Mouse (Mus musculus): ENCODE results near the gene Fam222b.
"Not testable (repeated sequence)": the region's sequence is repeated elsewhere in the genome, so short reads cannot be mapped to it uniquely, and the experiment has no call there.

The Fam222b gene

GRCm38 (mm10) chr11:78087756-78088281, 6.6 kb upstream of the Fam222b start:
- DNase-seq (ENCODE audit: low spot score in 2 of 2), result no peak

DNA sequence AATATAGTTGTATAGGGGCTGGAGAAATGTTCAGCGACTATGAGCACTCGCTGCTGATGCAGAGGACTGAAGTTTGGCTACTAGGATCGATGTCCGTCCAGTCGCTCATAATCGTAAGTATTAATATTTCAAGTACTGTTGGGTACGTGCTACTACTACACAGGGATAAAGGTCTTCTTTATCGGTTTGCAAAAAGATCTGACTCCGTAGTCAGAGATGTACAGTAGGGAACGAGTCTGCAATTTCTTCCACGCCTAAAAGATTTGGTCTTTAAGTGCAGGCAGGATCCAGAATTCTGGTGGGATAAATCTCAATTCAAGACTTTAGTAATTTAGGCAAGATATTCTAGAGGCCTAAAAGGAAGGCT, 340 bp upstream of the Fam222b start:
- no peak for DNase-seq (ENCODE audit: low spot score in 2 of 2)

DNA sequence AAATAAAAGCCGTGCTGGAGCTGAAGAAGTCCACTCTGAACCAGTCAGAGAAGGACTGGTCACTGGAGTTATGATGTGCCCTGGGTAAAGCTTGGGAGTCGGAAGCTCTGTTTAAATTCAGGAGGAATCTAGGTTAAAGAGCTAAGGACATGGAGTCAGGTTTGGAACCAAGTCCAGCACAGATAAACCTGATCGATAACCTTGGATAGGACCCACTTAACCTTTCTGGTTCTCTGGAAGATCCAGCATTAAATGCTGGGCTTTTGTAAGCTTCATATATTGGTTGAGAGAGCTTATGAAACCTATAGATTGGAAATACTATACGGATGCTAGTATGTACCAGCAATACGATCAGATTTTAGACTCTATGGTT, 670 bp downstream of the Fam222b start:
- DNase-seq (ENCODE audit: low spot score in 2 of 2), result no peak

DNA sequence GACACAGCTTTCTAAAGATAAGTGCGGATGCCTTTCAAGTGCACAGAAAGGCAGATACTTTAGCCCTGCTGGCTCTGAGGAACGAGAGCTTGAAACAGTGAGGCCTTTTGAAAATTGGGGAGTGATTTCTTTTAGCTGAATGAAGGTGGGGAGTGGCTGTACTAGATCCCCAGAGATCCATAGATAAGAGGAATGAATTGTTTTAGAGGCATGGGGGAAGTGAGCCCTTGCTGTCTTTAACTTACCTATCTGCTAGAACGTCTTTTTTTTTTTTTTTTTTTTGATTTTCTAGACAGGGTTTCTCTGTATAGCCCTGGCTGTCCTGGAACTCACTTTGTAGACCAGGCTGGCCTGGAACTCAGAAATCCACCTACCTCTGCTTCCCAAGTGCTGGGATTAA, 2.6 kb downstream of the Fam222b start:
- no peak for DNase-seq (ENCODE audit: low spot score in 2 of 2)

DNA sequence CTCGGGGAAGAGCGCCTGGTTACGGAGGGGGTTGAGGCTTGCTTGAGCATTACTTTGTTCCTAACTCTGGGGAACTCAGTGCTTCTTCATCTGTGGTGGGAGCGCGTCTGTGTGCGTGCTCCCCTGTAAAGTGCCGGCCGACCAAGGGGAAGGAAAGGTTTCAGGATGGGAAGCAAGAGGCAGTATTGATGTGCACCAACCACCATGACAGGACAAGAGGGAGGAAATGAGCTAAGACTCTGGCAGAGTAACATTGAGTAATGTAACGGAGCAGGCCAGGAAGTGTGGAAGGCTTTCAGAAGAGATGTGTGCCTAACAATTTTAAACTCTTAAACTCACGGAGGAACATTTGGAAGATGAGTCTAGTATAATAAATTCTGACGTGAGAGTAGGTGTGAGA, 6.3 kb downstream of the Fam222b start:
- DNase-seq (ENCODE audit: low spot score in 2 of 2), result no peak

GRCm38 (mm10) chr11:78102142-78102541, 7.7 kb downstream of the Fam222b start:
- DNase-seq (ENCODE audit: low spot score in 2 of 2), result no peak

- no peak for DNase-seq (ENCODE audit: low spot score in 2 of 2)
Observed at GRCm38 (mm10) chr11:78102958-78103747, 8.7 kb downstream of the Fam222b start.

- no peak for DNase-seq (ENCODE audit: low spot score in 2 of 2)
Observed at GRCm38 (mm10) chr11:78104501-78104900, 10.0 kb downstream of the Fam222b start.

DNA sequence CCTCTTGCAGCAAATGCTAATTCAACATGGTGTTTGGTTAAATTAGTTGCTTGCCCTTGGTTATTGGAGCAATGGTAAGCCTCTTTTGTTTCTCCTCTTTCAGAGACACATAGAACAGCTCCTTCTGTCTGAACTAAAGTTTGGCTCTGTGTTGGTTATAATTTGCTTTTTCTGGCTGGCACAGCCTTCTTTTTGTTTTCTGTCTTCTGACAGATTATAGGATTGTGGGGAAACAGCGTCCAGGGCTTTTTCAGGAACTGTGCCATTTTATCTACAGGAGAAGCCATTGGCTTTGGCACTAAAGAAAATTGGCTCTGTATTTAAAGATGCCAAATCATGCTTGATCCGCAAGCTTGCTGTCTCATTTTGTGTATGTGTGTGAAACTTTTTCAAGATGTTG, 19.2 kb downstream of the Fam222b start:
- peak; percentile 15 to 35 for DNase-seq (ENCODE audit: low spot score in 2 of 2)

- no peak for DNase-seq (ENCODE audit: low spot score in 2 of 2)
Observed at GRCm38 (mm10) chr11:78114676-78115366, 20.4 kb downstream of the Fam222b start.

DNA sequence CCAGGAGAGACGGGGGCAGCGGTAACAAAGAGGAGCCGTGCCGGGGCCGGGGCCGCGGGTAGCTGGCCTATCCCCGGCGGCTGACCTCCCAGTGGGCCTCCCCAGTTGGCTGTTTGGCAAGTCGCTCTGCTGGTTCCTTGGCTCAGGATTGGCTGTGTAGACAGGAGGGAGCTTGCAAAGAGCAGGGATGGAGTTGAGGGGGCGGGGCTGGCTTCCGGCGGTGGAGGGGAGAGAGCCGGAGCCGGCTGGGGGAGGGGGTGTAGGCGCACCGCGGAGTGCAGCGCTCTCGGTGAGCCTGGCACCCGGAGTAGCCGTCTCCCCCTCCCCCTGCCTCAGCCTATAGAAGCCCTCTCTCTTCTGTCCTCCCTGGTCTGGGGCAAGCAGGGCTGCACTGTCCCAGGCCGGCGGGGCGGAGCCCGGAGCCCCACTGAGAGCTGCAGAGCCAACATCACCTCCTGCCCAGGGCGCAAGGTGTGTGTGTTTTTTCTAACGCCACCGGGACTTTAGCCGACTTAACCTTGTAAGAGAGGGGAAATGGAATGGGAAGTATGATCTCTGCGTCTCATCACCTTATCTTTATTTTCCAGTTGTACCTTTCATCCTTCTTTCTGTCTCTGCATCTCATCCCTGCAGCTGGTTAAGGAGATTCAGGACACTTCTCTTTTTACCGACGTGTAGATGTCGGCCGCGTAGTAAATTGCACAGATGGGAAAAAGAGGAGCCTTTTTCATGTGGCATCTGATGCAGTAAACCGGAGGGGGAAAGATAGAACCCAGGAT, 21.1 kb downstream of the Fam222b start:
- DNase-seq (ENCODE audit: low spot score in 2 of 2), result peak; percentile 86 to 92

DNA sequence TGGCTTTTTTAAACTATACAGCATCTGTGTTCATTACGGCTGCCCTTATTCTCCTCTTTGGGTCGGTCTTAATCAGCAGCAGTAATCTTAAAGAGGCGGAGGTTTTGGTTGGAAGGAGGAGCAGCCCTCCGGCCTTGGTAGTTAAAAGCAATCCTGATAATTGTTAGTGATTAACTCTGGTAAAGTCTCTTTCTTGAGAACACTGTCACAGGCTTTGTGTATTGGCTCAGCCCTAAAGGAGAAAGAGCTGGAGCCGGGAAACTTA, 21.6 kb downstream of the Fam222b start:
- no peak for DNase-seq (ENCODE audit: low spot score in 2 of 2)

GRCm38 (mm10) chr11:78118467-78118866, 24.0 kb downstream of the Fam222b start:
- no peak for DNase-seq (ENCODE audit: low spot score in 2 of 2)

DNA sequence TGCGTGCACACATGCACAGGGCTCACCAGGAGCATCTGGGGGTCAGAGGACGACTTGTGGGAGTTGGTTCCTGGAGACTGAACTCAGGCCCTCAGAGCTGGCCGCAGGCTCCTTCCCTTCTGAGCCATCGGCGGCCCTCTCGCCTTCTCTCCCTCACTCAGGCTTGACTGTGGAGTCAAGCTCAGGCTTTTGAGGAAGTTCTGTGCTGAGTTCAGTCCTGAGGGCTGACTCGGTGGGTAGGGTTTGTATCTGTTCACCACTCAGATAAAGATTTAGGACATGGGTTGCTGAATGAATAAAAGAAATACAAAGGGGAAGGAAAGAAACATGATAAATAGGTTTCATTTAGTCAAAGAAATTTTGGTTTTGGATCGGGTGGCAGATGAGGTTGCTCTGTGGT, 25.4 kb downstream of the Fam222b start:
- DNase-seq (ENCODE audit: low spot score in 2 of 2), result no peak

GRCm38 (mm10) chr11:78121176-78121575, 26.7 kb downstream of the Fam222b start:
- no peak for DNase-seq (ENCODE audit: low spot score in 2 of 2)

- DNase-seq (ENCODE audit: low spot score in 2 of 2), result no peak
Observed at GRCm38 (mm10) chr11:78122815-78123214, 28.4 kb downstream of the Fam222b start.

- DNase-seq (ENCODE audit: low spot score in 2 of 2), result no peak
Observed at GRCm38 (mm10) chr11:78123782-78124181, 29.3 kb downstream of the Fam222b start.

GRCm38 (mm10) chr11:78125691-78126090, 31.2 kb downstream of the Fam222b start:
- no peak for DNase-seq (ENCODE audit: low spot score in 2 of 2)

GRCm38 (mm10) chr11:78126739-78127138, 32.3 kb downstream of the Fam222b start:
- no peak for DNase-seq (ENCODE audit: low spot score in 2 of 2)

GRCm38 (mm10) chr11:78129458-78129857, 35.0 kb downstream of the Fam222b start:
- DNase-seq (ENCODE audit: low spot score in 2 of 2), result no peak

DNA sequence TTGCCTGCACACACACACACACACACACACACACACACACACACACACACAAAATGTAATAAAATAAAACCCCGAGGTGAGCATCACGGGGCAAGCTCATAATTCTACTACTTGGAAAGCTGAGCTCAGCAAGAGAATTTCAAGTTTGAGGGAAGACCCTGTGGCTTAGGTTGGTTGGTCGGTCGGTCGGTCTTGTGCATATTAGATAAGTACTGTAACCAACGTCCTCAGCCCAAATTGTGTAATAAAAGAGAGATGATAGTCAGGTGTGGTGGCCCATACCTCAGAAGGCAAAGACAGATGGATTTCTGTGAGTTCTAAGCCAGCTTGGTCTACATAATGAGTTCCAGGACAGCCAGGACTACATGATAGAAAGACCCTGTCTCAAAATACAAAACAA, 39.5 kb downstream of the Fam222b start:
- no peak for DNase-seq (ENCODE audit: low spot score in 2 of 2)

DNA sequence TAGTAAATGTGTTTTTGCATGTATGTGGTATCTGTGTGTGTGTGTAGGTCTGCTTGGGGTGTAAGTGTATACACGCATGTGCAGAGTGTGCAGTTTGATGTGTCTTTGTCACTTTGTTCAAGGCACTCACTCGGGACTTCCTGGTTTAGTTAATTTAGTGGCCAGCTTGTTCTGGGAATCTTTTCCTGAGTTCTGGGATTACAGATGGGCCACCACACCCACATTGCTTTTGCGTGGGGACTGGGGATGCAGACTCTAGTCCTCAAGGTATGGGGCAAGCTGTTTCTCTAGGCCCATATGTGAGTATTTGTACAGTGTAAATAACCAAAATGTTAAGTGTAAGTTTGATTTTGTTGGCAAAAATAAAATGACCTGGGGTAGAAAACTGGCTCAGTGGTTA, 39.9 kb downstream of the Fam222b start:
- DNase-seq (ENCODE audit: low spot score in 2 of 2), result no peak

- not testable (repeated sequence) for DNase-seq (ENCODE audit: low spot score in 2 of 2)
Observed at GRCm38 (mm10) chr11:78135314-78135713, 40.9 kb downstream of the Fam222b start.

Data from left cerebral cortex, adult 9 months (tissue).